Mouse (Mus musculus): ENCODE measurements around the gene Mapk12. TPM values are rescaled to one million over a fixed set of nuclear protein-coding genes. Genes with fewer than 3 reads are reported as not detected.

Mapk12 gene
- 12.5 TPM for polyA plus RNA-seq (2015; fragmentation: Illumina TruSeq; extraction: RNeasy Lipid Tissue Mini Kit (QIAGEN cat#74804); ENCODE audit: low read depth, low replicate concordance)

DNA sequence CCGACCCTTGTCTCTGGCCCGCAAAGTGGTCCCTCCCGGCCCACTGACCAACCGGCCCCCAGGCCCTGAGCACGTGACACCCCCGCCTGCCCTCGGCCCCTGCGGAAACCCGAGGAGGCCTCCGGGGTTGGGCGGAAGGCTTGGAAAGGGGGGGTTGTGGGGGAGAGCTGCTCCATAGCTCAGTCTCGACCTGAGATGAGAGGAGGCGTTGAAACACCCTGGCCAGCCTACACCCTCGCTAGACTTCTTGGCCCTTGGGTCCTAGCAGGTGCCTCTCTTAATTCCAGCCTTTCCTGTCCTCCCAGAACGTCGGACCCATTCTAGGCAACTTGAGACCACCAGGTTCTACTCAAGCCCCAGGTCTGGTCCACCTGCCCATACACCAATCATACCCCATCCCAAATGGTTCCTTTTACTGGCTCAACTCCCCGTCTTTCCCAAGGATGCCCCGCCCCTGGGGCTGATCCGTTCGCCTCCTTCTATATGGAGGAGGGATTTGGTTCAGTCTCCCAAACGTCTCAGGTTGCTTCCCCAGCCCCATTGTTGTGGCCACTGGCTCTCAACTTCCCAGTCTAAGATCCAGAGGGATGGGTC lies at the start of gene Mapk12:
Gene Mapk12, minus strand, starts transcription at position 45 of the 594 bp plus-strand sequence.

DNA sequence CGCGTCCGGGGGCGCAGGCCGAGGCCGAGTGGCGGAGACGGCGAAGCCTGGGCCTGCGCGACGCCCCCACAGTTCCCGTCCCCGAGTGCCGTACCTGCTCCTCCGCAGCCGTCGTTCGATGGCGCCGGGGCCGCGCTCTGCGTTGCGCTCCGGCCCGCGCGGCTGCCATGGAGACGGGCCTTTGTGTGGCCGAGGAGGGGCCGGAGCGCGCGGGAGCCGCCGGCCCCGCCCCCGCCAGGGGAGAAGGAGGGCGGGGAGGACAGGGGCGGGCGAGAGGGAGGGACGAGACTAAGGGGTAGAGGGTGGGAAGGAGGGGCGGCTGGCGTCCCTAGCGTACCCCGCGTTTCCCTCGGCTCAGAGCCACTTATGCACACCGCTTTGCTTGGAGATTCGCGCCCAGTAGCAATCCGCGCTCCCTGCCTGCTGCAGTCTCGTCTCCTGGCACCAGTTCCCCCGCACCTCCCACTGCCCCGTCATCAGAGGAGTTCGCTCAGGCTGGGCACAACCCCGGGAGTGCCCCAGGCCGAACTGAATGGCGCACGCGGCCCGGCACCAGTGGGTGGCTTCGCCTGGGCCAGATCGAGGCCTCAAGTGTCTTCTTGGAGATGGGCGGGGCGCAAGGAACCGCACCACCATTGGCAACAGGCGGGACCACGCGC lies 40.2 kb upstream of the Mapk12 start, which contains the start of gene Plxnb2:
Gene Plxnb2, minus strand, starts transcription at position 218 of the 659 bp plus-strand sequence.

DNA sequence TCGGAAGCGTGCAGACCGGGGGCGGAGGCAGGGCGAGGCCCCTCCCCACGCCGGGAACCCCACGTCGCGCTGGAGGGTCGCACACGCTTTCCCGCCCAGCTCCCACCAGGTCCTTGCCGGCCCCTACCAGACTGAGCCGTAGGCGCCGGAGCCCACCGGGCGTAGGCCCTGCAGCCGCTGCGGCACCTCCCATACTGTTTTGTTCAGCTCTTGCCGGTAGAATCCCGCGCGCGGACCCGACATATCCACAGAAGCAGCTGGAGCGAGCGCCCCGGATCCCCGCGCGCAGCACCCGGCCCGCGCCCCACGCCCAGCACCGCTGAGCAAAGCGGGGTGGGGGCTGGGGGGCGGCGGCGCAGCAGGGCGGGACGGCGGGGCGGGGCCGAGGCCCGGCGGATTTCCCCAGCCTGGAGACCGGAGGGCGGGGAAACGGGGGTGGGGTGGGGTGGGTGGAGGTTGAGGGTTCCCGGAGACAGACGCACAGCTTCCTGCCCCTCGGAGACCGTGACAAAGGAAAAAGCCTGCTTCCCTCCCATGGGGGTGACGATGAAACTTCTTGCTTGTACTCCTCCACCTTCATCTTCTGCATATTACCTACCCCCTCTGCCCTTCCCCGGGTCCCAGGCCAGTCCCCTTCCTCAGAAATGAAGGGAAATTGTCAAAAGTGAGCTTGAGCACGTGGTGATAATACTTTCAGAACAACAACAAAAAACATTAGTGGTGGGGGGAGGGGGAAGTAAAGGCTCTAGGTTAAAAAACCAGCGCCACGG lies 9.0 kb upstream of the Mapk12 start, which contains the start of gene Mapk11:
Gene Mapk11, minus strand, starts transcription at position 358 of the 770 bp plus-strand sequence.

DNA sequence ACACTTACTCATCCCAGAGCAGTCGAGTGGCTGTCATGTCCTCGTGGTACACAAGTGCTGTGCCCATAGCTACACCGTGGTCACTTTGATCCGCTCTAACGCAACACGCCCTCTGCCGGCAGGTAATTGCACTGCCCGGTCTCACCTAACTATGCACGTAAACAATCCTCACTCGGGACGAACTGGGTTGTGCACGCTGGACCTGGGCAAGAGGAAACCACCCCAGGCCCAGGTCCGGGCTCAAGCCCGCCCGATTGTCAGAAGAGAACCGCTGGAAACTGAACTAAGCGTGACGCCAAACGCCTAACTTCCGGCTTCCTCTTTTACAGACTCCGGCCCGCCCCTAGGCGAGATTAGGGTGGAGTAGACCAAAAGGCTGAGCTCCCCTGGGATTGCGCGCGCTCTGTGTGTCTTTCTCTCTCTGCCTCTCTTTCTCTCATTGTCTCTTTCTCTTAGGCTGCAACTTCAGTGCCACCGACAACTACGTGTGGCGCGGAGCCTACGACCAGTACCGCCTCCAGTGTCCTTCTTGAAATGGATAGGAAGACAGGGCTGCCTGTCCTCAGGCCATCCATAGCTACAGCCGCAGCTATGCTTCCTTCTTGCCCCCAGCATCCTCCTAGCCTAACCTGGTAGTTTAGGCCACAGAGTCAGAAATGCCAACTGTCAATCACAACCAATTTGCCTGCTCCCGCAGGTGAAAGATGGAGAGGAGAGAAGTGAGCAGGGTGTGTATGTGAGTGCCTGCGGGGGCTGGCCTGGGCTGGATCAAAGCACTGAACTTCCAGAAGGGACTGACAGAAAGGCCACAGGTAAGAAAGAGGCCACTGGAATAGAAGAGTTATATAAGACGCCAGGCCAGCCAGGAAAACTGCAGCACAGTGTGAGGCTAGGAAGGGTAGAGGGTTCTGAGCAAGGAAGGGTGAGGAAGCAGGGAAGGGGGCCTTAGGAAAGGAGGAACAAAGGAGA lies 11.8 kb downstream of the Mapk12 start, which contains the start of gene Hdac10:
Gene Hdac10, minus strand, starts transcription at position 319 of the 969 bp plus-strand sequence.

DNA sequence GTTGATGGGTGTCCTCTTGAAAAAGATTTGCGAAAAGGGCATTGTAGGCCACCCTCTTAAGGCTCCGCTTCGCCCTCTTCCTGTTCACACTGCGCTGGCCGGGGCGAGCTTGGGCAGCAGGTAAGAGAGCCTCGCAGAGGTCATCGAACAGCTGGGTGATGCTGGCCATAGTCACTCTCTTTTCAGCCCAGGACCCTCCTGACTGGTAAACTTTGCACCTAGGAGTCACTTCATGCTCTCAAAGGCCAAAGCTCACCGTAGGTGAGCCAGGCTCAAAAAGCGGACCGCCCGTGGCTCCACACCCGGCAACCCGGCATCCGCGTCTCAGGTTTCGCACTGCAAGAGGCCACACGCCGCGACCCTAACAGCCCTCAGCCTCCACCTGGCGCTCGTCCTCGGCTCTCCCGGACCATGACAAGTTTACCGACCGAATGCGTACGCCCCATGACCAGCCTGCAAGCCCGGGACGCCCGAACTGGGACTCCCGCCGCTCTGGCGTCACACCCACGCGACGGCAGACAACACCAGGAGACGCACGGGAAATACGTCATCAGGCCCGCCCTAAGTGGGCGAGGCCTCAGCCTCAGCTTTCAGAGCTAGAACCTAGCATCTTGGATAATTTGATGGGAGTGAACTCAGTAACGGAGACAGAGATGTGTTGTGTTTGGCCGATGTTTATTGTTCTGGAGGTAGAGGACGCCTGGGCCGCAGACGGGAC lies 17.7 kb downstream of the Mapk12 start, which contains the start of gene Tubgcp6:
Gene Tubgcp6, minus strand, starts transcription at position 464 of the 718 bp plus-strand sequence.

DNA sequence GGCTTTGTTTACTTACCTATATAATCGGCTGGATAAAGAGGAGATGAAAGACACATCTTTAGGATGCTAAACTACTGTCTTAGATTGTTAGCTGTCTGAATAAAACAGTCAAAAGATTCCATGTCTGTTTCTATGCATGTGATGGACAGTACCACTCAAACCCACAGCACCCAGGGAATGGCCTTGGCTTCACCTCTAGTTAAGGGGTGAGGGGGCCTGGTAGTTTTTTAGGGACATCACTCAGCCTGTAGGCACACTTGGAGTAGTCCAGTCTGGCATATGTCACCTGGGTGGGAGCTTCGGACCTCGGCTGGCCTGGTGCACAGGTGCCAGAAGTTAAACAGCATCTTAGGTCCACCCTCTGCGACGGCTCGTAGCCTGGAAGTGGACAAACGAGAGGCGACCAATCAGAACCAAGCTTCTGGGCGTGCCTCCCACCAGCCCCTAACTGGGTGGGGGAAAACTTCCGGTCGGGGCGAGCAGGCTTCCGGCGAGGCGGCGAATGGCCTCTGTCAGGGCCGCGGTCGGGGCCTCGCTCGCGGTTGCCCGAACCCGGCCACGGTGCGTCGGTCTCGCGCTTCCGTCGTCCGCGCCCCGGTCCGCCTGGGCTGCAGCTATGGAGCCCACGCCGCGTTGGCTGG lies 51.8 kb downstream of the Mapk12 start, which contains the start of gene Selenoo:
Gene Selenoo, plus strand, starts transcription at position 478 of the 641 bp plus-strand sequence.

Other genes starting within 250 kb of the Mapk12 start
- 0.76 TPM for gene Ttll8, start 186.3 kb downstream of the Mapk12 start, polyA plus RNA-seq (2015; fragmentation: Illumina TruSeq; extraction: RNeasy Lipid Tissue Mini Kit (QIAGEN cat#74804); ENCODE audit: low read depth, low replicate concordance)
- 156 TPM for gene Mlc1, start 161.7 kb downstream of the Mapk12 start, polyA plus RNA-seq (2015; fragmentation: Illumina TruSeq; extraction: RNeasy Lipid Tissue Mini Kit (QIAGEN cat#74804); ENCODE audit: low read depth, low replicate concordance)
- gene Mov10l1, start 157.8 kb downstream of the Mapk12 start, polyA plus RNA-seq (2015; fragmentation: Illumina TruSeq; extraction: RNeasy Lipid Tissue Mini Kit (QIAGEN cat#74804); ENCODE audit: low read depth, low replicate concordance), result not detected
- gene Panx2, start 81.0 kb downstream of the Mapk12 start, polyA plus RNA-seq (2015; fragmentation: Illumina TruSeq; extraction: RNeasy Lipid Tissue Mini Kit (QIAGEN cat#74804); ENCODE audit: low read depth, low replicate concordance), result 94.0 TPM
- gene Trabd, start 65.6 kb downstream of the Mapk12 start, polyA plus RNA-seq (2015; fragmentation: Illumina TruSeq; extraction: RNeasy Lipid Tissue Mini Kit (QIAGEN cat#74804); ENCODE audit: low read depth, low replicate concordance), result 19.8 TPM
- gene Selenoo, start 51.6 kb downstream of the Mapk12 start, polyA plus RNA-seq (2015; fragmentation: Illumina TruSeq; extraction: RNeasy Lipid Tissue Mini Kit (QIAGEN cat#74804); ENCODE audit: low read depth, low replicate concordance), result 27.4 TPM
- 19.0 TPM for gene Tubgcp6, start 17.6 kb downstream of the Mapk12 start, polyA plus RNA-seq (2015; fragmentation: Illumina TruSeq; extraction: RNeasy Lipid Tissue Mini Kit (QIAGEN cat#74804); ENCODE audit: low read depth, low replicate concordance)
- 12.4 TPM for gene Hdac10, start 12.0 kb downstream of the Mapk12 start, polyA plus RNA-seq (2015; fragmentation: Illumina TruSeq; extraction: RNeasy Lipid Tissue Mini Kit (QIAGEN cat#74804); ENCODE audit: low read depth, low replicate concordance)
- gene Mapk11, start 8.9 kb upstream of the Mapk12 start, polyA plus RNA-seq (2015; fragmentation: Illumina TruSeq; extraction: RNeasy Lipid Tissue Mini Kit (QIAGEN cat#74804); ENCODE audit: low read depth, low replicate concordance), result 51.9 TPM
- gene Plxnb2, start 40.1 kb upstream of the Mapk12 start, polyA plus RNA-seq (2015; fragmentation: Illumina TruSeq; extraction: RNeasy Lipid Tissue Mini Kit (QIAGEN cat#74804); ENCODE audit: low read depth, low replicate concordance), result 36.2 TPM
- gene Dennd6b, start 55.8 kb upstream of the Mapk12 start, polyA plus RNA-seq (2015; fragmentation: Illumina TruSeq; extraction: RNeasy Lipid Tissue Mini Kit (QIAGEN cat#74804); ENCODE audit: low read depth, low replicate concordance), result 51.1 TPM
- 78.9 TPM for gene Ppp6r2, start 70.8 kb upstream of the Mapk12 start, polyA plus RNA-seq (2015; fragmentation: Illumina TruSeq; extraction: RNeasy Lipid Tissue Mini Kit (QIAGEN cat#74804); ENCODE audit: low read depth, low replicate concordance)
- gene Sbf1, start 174.6 kb upstream of the Mapk12 start, polyA plus RNA-seq (2015; fragmentation: Illumina TruSeq; extraction: RNeasy Lipid Tissue Mini Kit (QIAGEN cat#74804); ENCODE audit: low read depth, low replicate concordance), result 124 TPM
- gene Adm2, start 182.0 kb upstream of the Mapk12 start, polyA plus RNA-seq (2015; fragmentation: Illumina TruSeq; extraction: RNeasy Lipid Tissue Mini Kit (QIAGEN cat#74804); ENCODE audit: low read depth, low replicate concordance), result not detected
- gene Miox, start 193.7 kb upstream of the Mapk12 start, polyA plus RNA-seq (2015; fragmentation: Illumina TruSeq; extraction: RNeasy Lipid Tissue Mini Kit (QIAGEN cat#74804); ENCODE audit: low read depth, low replicate concordance), result not detected
- gene Lmf2, start 215.0 kb upstream of the Mapk12 start, polyA plus RNA-seq (2015; fragmentation: Illumina TruSeq; extraction: RNeasy Lipid Tissue Mini Kit (QIAGEN cat#74804); ENCODE audit: low read depth, low replicate concordance), result 11.3 TPM
- gene Ncaph2, start 215.0 kb upstream of the Mapk12 start, polyA plus RNA-seq (2015; fragmentation: Illumina TruSeq; extraction: RNeasy Lipid Tissue Mini Kit (QIAGEN cat#74804); ENCODE audit: low read depth, low replicate concordance), result 80.4 TPM
- gene Sco2, start 233.1 kb upstream of the Mapk12 start, polyA plus RNA-seq (2015; fragmentation: Illumina TruSeq; extraction: RNeasy Lipid Tissue Mini Kit (QIAGEN cat#74804); ENCODE audit: low read depth, low replicate concordance), result 29.7 TPM
- gene Tymp, start 236.3 kb upstream of the Mapk12 start, polyA plus RNA-seq (2015; fragmentation: Illumina TruSeq; extraction: RNeasy Lipid Tissue Mini Kit (QIAGEN cat#74804); ENCODE audit: low read depth, low replicate concordance), result 1.7 TPM
- 5.0 TPM for gene Odf3b, start 238.6 kb upstream of the Mapk12 start, polyA plus RNA-seq (2015; fragmentation: Illumina TruSeq; extraction: RNeasy Lipid Tissue Mini Kit (QIAGEN cat#74804); ENCODE audit: low read depth, low replicate concordance)
- gene Klhdc7b, start 244.2 kb upstream of the Mapk12 start, polyA plus RNA-seq (2015; fragmentation: Illumina TruSeq; extraction: RNeasy Lipid Tissue Mini Kit (QIAGEN cat#74804); ENCODE audit: low read depth, low replicate concordance), result 0.46 TPM